Comparison of ENCODE assay signal across 8 mouse cellular contexts in the genomic region with DNA sequence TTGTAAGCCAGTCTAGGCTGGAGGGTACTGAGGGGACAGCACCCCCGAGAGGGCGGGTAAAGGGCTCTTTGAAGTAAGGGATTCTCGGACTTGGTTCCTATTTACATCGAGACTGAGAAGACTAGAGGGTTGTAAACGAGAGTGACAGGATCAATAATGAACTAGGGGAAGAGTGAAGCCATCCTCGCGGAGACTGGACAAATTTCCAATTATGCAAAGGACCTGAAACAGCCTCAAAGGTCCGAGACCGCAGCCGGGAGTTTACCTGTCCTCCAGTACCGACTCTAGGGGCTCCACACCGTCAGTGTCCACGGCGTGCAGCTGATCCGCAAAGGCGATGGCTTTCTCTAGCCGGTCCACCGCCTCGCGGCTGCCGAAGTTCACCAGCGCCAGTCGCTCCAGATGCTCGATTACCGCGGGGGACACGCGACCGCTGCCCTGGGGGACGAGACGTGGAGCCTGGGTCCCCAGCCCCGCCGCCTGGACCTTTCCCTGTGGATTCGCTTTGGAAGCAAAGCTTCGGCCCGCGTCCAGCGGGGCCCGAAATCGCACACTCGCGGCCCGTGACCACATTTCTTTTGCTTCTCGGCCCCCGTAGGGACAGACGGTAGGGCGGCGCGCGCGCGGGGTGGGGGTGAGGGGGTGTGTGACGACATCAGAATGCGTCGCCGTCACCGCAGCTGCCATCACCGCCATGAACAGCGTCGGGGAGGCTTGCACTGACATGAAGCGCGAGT. TPM values are rescaled to one million over a fixed set of nuclear protein-coding genes. Genes with fewer than 3 reads are reported as not detected.
DNase-seq lines count a peak whose midpoint lies in the region; ATAC-seq lines count a peak whose summit lies in the region.

TSS of gene Gatc (minus strand) at position 602 of the 737 bp plus-strand sequence.
TSS of gene Triap1 (plus strand) at position 649 of the 737 bp plus-strand sequence.

- intact Hi-C loops in gastrocnemius, postnatal 14 days (cut with DNase I; ENCODE audit: low total_unique reads): no loop called here
- intact Hi-C loops in left cerebral cortex, postnatal 10 days (cut with DNase I): no loop called here

- peak; percentile 87 for ATAC-seq in inflammation-experienced regulatory T-cells, adult 6 months
- peak; percentile 97 for ATAC-seq in megakaryocyte progenitor cell, adult 5-6 weeks (replicated peaks; ENCODE audit: poor library complexity)

- DNase-seq in adrenal gland, adult 18-20 months (ENCODE audit: low spot score in 2 of 2): peak; percentile 90
- peak; percentile 93 for DNase-seq in embryo, embryonic 10.5 days (ENCODE audit: low spot score)
- DNase-seq in gastrocnemius, postnatal 14 days: peak; percentile 90
- peak; percentile 84 to 95 for DNase-seq in left cerebral cortex, postnatal 10 days (ENCODE audit: extremely low spot score in 1 of 2, low spot score in 2 of 2)
- DNase-seq in right cerebral cortex, postnatal 14 days: peak; percentile 93
- DNase-seq in urinary bladder, postnatal 25 days (ENCODE audit: low spot score): peak; percentile 87

RNA-seq across cellular contexts. Expression of gene Gatc, which starts in this region (rescaled TPM):
- total RNA-seq in adrenal gland, adult 18-20 months (2021): 10 to 100 TPM; 18.3 to 22.5 TPM
- total RNA-seq in gastrocnemius, postnatal 14 days (2021): 10 to 100 TPM; 18.8 to 19.7 TPM
- polyA plus RNA-seq in inflammation-experienced regulatory T-cells, adult 6 months (2017; shearing (Covaris generic)): 10 to 100 TPM; 10.7 to 12.5 (median 11.3) TPM
- 10 to 100 TPM; 23.8 to 25.5 TPM for total RNA-seq in left cerebral cortex, postnatal 10 days (2021)
- total RNA-seq in megakaryocyte progenitor cell, adult 5-6 weeks (2015): 68.9 and 78.9 TPM in 2 replicates
- total RNA-seq in megakaryocyte progenitor cell, adult 5-6 weeks (2017): 10.7 and 11.2 TPM in 2 replicates

RNA-seq across cellular contexts. Expression of gene Triap1, which starts in this region (rescaled TPM):
- total RNA-seq in adrenal gland, adult 18-20 months (2021): 10 to 100 TPM; 29.5 to 48.1 TPM
- 10 to 100 TPM; 12.4 to 15.2 TPM for total RNA-seq in gastrocnemius, postnatal 14 days (2021)
- 10 to 100 TPM; 40.3 to 56.5 (median 51.5) TPM for polyA plus RNA-seq in inflammation-experienced regulatory T-cells, adult 6 months (2017; shearing (Covaris generic))
- total RNA-seq in left cerebral cortex, postnatal 10 days (2021): 10 to 100 TPM; 30.3 to 32.8 TPM
- 39.1 and 43.1 TPM in 2 replicates for total RNA-seq in megakaryocyte progenitor cell, adult 5-6 weeks (2015)
- 17.7 and 25.3 TPM in 2 replicates for total RNA-seq in megakaryocyte progenitor cell, adult 5-6 weeks (2017)

Comparison
In these comparisons a context has a peak if more than half of its experiments do, and no peak if none do; other contexts are left out.
1. Peak in every context shown above with its lines: DNase-seq and ATAC-seq.